Mouse (Mus musculus): ENCODE data around the gene Slc28a1.

- TF ChIP-seq POLR2A (IDR thresholded peaks at IDR 0.05; ENCODE audit: insufficient read length, low read depth): no peak
- TF ChIP-seq E2F4 (IDR thresholded peaks at IDR 0.05; ENCODE audit: insufficient read depth): no peak
- no peak for TF ChIP-seq USF1 (IDR thresholded peaks at IDR 0.05; ENCODE audit: low read depth)
- no peak for TF ChIP-seq POLR2AphosphoS2 (IDR thresholded peaks at IDR 0.05; ENCODE audit: insufficient read length, low read depth)
- TF ChIP-seq TCF12 (IDR thresholded peaks at IDR 0.05; ENCODE audit: insufficient read depth, poor library complexity, severe bottlenecking): no peak
- TF ChIP-seq MYOD1 (IDR thresholded peaks at IDR 0.05; ENCODE audit: control insufficient read depth in 1 of 3, insufficient read length in 2 of 3, low read depth in 2 of 3): no peak
- no peak for TF ChIP-seq TCF3 (IDR thresholded peaks at IDR 0.05; ENCODE audit: insufficient read length, low read depth)
Observed at GRCm38 (mm10) chr7:81196796-81197195, 82.2 kb downstream of the Slc28a1 start.

All from myocyte (in vitro differentiated cells).